Mouse (Mus musculus): ENCODE measurements at regions not wholly inside any gene's neighbourhood (a gene's known extent, or its start where the extent isn't known, plus 50 kb on each side); places are given as distances from the start of the nearest gene placed in this dataset.

DNA sequence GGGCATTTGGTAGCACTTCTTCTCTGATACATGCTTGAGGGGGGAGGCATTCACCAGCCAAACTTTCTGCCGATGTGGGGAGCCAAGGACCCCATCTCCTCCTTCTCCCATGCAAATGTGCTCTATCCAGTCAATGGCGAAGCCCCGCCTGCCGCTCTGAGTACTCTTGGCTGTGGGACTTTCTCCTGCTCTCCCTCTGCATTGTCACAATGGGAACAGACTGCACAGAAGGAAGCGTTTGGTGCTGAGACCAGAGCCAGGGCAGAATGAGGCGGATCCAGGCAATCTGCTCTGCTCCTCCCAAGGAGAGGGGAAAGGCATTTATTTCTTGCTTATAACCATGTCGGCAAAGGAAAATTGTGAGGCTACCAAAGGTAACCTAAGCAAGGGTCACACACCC, 123.1 kb downstream of the Sec61b start:
- Histone ChIP-seq H3K27me3 (replicated peaks) (no peaks in the 10 kb centered on the region; the same call in 1 of the 2 replicates), H3K9ac (no peak overlapping the region), H3K4me2 (no peak overlapping the region), H3K27ac (ENCODE audit: poor library complexity, severe bottlenecking) (no peak overlapping the region), H3K4me1 (replicated peaks) (peaks cover 23% of the 10 kb centered on the region), H3K4me3 (no peak overlapping the region), H3K9me3 (replicated peaks) (no peaks in the 10 kb centered on the region), H3K36me3 (no peaks in the 10 kb centered on the region)
- 73% methylated on average over 7 of the region's 7 CpGs for WGBS
- ATAC-seq (ENCODE audit: insufficient number of reproducible peaks, low FRiP score), result no peak

DNA sequence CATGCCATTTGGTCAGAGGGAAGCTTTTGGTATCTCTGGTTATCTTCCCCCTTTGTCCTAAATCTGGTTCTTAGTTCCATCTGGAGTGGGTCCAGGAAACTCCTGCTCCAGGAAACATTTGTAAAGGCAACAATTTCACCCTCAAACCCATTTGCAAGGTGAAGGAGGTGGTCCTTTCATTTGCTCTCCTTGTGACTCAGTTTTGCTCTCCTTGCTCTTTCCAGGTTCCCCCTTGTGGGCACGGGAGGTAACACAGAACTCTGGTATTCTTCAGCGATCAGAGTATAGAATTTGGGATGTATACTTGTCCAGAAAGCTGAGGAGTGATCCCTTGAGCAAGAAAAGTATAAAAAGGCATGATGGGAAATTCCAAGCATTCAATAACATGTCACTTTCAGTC, 123.8 kb downstream of the Sec61b start:
- H3K9me3 ChIP-seq (replicated peaks), result no peaks in the 10 kb centered on the region
- WGBS, result 40% methylated on average over 2 of the region's 2 CpGs
- peaks cover 23% of the 10 kb centered on the region for H3K4me1 ChIP-seq (replicated peaks)
- H3K4me3 ChIP-seq, result no peak overlapping the region
- H3K27me3 ChIP-seq (replicated peaks), result no peaks in the 10 kb centered on the region; the same call in 1 of the 2 replicates
- no peak for ATAC-seq (ENCODE audit: insufficient number of reproducible peaks, low FRiP score)
- no peak overlapping the region for H3K9ac ChIP-seq
- no peaks in the 10 kb centered on the region for H3K36me3 ChIP-seq
- H3K4me2 ChIP-seq, result no peak overlapping the region
- no peak overlapping the region for H3K27ac ChIP-seq (ENCODE audit: poor library complexity, severe bottlenecking)

DNA sequence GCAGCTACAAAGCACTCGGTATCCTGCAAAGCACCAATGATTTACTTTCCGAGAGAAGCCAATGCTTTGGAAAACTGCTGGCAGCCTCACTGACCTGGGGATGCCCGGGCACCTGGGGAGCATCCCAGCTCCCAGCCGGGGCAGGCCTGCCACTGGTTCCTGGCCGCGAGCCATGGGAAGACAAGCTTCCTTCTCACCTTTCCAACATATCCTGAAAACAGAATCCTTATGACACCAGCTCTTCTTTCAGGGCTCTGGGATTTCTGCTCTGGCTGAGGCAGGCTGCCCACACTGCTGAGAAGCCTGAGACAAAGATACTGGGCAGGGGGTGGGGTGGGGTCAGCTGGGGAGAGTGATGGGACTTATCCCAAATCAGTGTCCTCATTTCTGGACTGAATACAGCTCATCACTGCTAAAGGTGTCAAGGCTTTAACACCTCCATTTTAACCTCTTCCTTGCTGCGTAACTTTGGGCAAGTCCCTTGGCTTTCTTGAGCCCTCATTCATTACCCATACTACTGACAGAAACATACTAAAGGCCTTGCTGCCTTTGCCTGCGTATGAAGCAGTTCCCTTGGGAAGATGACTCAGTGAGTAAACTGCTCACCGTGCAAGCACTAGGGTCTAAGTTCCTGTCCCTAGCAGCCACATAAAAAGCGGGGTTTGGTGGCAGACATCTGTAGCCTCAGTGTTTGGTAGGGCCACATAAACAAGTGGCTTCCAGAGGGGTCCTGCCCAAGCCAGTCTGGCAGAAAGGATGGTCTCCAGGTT, 127.0 kb downstream of the Sec61b start:
- 75% methylated on average over 10 of the region's 10 CpGs for WGBS
- Histone ChIP-seq H3K4me3 (no peak overlapping the region), H3K4me1 (replicated peaks) (peaks cover 24% of the 10 kb centered on the region), H3K9ac (no peak overlapping the region), H3K9me3 (replicated peaks) (no peaks in the 10 kb centered on the region), H3K27me3 (replicated peaks) (no peaks in the 10 kb centered on the region), H3K4me2 (no peak overlapping the region), H3K36me3 (no peaks in the 10 kb centered on the region), H3K27ac (ENCODE audit: poor library complexity, severe bottlenecking) (no peak overlapping the region)
- ATAC-seq (ENCODE audit: insufficient number of reproducible peaks, low FRiP score), result no peak

DNA sequence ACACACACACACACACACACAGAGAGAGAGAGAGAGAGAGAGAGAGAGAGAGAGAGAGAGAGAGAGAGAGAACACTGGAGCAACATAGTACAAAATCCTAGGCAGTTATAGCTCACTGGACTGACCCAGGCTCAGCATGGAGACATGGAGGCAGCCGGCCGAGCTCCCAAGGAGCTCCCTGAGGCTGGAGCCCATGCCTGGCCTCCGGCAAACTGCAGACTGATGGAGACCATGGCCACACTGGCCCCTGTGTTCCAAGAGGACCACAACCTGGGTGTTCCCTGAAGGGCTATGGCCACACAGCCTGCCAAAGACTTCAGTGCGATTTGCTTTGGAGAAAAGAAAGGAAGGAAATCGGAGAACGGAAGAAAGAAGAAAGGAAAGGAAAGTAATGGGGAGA, 128.9 kb downstream of the Sec61b start:
- H3K27ac ChIP-seq (ENCODE audit: poor library complexity, severe bottlenecking), result peak overlapping the region; percentile 98
- H3K4me3 ChIP-seq, result peak overlapping the region; percentile 24
- ATAC-seq (ENCODE audit: insufficient number of reproducible peaks, low FRiP score), result 0 out of 2 replicates have a peak, but pooled peaks have one; percentile 56
- H3K9me3 ChIP-seq (replicated peaks), result no peaks in the 10 kb centered on the region
- WGBS, result 46% methylated on average over 6 of the region's 6 CpGs
- no peaks in the 10 kb centered on the region for H3K27me3 ChIP-seq (replicated peaks)
- peak overlapping the region; percentile 69 for H3K4me2 ChIP-seq
- H3K36me3 ChIP-seq, result no peaks in the 10 kb centered on the region
- peak overlapping the region; percentile 73 for H3K9ac ChIP-seq
- peaks cover 24% of the 10 kb centered on the region for H3K4me1 ChIP-seq (replicated peaks)

DNA sequence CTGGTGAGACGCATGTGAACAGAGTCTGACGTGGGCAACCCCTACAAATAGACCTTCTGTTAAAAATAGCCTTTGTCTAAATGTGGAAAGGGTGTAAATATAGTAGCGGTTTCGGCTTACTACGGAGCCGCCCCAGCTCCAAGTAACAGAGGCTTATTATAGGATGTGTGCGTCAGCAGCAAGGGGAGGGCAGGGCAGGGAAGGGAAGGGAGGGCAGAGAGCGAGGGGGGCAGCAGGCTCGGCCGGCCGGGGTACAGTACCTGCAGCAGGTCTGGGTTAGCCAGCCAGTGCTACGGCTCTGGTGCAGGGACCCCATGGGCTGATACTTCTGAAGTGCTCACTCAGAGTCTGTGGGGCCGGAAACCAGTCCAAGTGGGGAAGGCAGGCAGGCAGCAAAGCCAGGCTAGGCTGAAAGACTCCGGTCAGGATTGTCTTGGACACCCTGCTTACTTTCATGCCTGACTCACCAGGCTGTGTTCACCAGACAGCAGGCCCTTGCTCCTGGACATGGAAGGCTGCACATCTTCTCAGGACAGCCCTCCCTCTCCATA, 129.5 kb downstream of the Sec61b start:
- H3K4me1 ChIP-seq (replicated peaks), result peaks cover 24% of the 10 kb centered on the region
- 18% methylated on average over 14 of the region's 14 CpGs for WGBS
- H3K9me3 ChIP-seq (replicated peaks), result no peaks in the 10 kb centered on the region
- H3K9ac ChIP-seq, result peak overlapping the region; percentile 69
- H3K4me2 ChIP-seq, result peak overlapping the region; percentile 69
- H3K27me3 ChIP-seq (replicated peaks), result no peaks in the 10 kb centered on the region
- H3K27ac ChIP-seq (ENCODE audit: poor library complexity, severe bottlenecking), result peak overlapping the region; percentile 98
- H3K36me3 ChIP-seq, result no peaks in the 10 kb centered on the region
- H3K4me3 ChIP-seq, result peak overlapping the region; percentile 24
- ATAC-seq (ENCODE audit: insufficient number of reproducible peaks, low FRiP score), result peak; percentile 87

DNA sequence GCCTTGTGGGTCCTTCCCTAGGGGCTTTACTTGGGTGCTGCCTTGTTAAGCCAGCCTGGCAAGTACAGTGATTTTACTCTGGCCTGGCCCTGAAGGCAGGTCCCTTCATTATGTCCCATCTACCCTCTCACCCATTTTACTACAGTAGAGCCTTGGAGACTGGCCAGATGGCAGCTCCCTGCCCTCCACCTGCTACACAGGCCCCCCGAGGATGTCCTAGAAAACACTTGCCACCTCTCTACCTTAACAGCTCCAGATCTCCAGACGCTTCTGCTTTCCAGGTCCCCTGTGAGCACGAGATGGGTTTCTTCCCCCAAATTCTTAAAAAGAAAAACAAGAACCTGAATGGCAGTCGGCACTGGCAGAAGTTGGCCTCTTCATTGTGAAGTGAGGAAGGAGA, 131.2 kb downstream of the Sec61b start:
- no peaks in the 10 kb centered on the region for H3K36me3 ChIP-seq
- peaks cover 31% of the 10 kb centered on the region for H3K4me1 ChIP-seq (replicated peaks)
- WGBS, result 84% methylated on average over 4 of the region's 4 CpGs
- H3K9ac ChIP-seq, result no peak overlapping the region
- no peak overlapping the region for H3K4me2 ChIP-seq
- H3K4me3 ChIP-seq, result no peak overlapping the region
- 0 out of 2 replicates have a peak, but pooled peaks cover 3% of the 10 kb centered on the region for H3K27me3 ChIP-seq (replicated peaks)
- ATAC-seq (ENCODE audit: insufficient number of reproducible peaks, low FRiP score), result no peak
- H3K9me3 ChIP-seq (replicated peaks), result no peaks in the 10 kb centered on the region
- H3K27ac ChIP-seq (ENCODE audit: poor library complexity, severe bottlenecking), result no peak overlapping the region

DNA sequence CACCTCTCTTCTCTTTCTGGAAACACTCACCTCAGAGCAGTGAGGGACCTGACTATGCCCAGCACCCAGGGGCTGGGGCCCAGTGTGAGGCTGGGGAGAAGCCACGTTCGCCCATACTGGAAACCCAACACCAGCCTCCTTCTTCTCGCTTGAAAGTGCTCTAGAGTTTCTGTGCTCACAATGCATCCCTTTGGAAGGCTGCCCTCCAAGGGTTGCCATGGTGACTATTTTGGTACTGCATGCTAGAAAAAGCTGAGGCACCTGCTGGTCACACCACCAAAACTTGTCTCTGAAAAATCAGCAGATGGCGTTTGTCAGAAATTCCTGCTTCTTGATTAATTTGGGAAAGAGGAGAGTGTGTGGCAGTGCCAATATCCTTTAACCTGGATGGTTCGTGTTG, 134.2 kb downstream of the Sec61b start:
- H3K4me2 ChIP-seq, result no peak overlapping the region
- no peaks in the 10 kb centered on the region for H3K9me3 ChIP-seq (replicated peaks)
- H3K4me1 ChIP-seq (replicated peaks), result peaks cover 17% of the 10 kb centered on the region
- no peaks in the 10 kb centered on the region for H3K36me3 ChIP-seq
- WGBS, result 74% methylated on average over 5 of the region's 5 CpGs
- H3K9ac ChIP-seq, result no peak overlapping the region
- H3K27ac ChIP-seq (ENCODE audit: poor library complexity, severe bottlenecking), result no peak overlapping the region
- H3K4me3 ChIP-seq, result no peak overlapping the region
- ATAC-seq (ENCODE audit: insufficient number of reproducible peaks, low FRiP score), result no peak
- 0 out of 2 replicates have a peak, but pooled peaks cover 5% of the 10 kb centered on the region for H3K27me3 ChIP-seq (replicated peaks)

DNA sequence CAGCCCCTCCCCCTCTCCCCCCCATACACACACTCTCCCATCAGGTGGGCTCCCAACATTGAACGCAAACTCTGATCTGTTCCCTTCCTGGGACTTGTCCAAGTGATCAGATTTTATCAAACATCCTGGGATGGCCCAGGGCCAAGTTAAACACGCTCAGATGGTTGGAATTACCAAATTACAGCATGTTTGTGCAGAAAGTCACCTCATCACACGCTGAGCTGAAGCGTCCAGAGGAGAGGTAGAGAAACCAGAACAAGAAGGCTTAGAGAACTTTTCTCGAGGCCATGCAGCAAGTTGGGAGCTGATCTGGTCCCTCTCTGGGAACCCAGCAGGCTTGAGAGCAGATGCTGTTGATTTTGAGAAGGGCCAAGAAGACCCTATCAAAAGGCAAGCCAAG, 136.5 kb downstream of the Sec61b start:
- ATAC-seq (ENCODE audit: insufficient number of reproducible peaks, low FRiP score), result no peak
- Histone ChIP-seq H3K4me3 (no peak overlapping the region), H3K27ac (ENCODE audit: poor library complexity, severe bottlenecking) (no peak overlapping the region), H3K36me3 (no peaks in the 10 kb centered on the region), H3K4me2 (no peak overlapping the region), H3K9ac (no peak overlapping the region), H3K4me1 (replicated peaks) (peaks cover 7% of the 10 kb centered on the region), H3K9me3 (replicated peaks) (no peaks in the 10 kb centered on the region), H3K27me3 (replicated peaks) (0 out of 2 replicates have a peak, but pooled peaks cover 5% of the 10 kb centered on the region)
- WGBS, result 58% methylated on average over 5 of the region's 5 CpGs

DNA sequence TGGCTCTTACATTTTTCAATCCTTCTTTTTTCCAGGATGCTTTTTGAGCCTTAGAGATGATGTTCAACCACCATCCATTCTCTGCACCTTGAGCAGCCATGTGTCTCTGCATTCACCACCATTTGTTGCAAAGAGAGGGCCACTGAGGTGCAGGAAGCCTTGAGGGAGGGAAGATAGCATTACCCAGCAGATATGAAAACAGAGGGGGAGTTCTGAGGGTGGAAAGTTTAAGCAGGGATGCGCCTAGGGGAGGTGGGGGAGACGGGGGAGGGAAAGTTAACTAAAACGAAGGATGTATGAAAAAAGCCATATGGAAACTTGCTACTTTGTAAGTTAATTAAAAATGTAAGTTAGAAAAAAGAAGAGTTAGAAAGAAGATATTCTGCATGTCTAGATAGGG, 142.1 kb downstream of the Sec61b start:
- Histone ChIP-seq H3K27ac (ENCODE audit: poor library complexity, severe bottlenecking) (no peak overlapping the region), H3K9me3 (replicated peaks) (no peaks in the 10 kb centered on the region), H3K9ac (no peak overlapping the region), H3K36me3 (no peaks in the 10 kb centered on the region), H3K4me3 (no peak overlapping the region), H3K27me3 (replicated peaks) (no peaks in the 10 kb centered on the region), H3K4me1 (replicated peaks) (peaks cover 9% of the 10 kb centered on the region), H3K4me2 (no peak overlapping the region)
- no peak for ATAC-seq (ENCODE audit: insufficient number of reproducible peaks, low FRiP score)
- WGBS, result 73% methylated on average over 3 of the region's 3 CpGs

DNA sequence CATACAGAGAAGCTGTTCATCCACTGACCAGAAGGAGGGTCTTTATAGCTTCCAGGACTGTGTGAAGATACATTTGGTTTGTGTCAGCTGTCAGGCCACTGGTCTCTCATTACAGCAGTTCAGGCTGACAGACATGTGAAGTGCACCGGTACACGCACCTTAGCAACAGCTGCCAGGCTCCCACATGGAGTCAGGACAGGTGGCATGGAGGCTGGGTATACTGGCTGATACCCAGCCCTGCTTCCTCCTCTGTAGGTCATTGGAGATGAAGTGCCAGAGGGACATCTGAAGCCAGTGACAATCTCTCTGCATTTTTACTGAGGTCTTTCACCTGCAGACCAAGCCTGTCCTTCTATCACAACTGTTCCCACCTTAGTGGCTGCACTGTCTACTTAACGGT, 146.2 kb downstream of the Sec61b start:
- no peak overlapping the region for H3K4me2 ChIP-seq

DNA sequence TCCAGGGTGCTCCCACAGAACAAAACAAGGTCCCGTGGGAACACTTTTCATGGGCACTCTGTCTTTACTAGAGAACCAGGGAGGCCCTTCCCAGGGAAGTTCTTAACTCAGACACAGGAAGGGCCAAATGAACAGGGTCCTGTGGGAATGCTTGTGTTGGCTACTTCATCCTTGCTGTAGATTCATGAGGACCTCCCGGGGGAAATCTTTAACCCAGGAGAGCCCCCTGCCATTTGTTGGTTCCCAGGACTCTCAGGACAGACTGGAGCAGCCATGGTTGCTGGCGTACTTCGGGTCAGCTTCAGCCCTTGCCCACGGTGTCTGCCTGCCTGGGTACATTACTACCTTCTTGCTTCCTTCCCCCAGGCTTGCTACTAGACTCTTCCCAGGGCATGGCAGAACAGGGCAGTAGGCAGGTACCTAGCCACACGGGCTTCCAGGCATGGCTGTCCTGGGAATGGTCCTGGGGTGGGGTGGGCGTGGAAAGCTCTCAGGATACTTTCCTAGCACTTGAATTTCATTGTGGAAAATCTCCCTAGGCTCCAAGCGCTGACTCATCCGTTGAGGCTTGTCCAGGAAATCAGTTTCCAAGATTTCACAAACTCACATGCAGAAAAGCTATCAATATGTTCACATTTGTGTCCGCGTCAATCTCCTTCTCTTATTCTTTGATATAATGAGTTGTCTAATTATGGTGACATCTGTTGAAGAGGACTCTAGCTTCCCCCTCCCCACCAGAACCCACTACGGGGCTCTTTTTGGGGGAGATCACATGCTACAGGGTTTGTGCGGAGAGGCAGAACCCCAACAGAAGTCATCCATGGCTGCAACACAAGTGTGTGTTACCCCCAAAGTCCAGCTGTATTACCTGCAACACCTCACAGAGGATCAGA, 148.6 kb downstream of the Sec61b start:
- Histone ChIP-seq H3K4me1 (replicated peaks) (peaks cover 9% of the 10 kb centered on the region), H3K4me3 (no peak overlapping the region), H3K9me3 (replicated peaks) (no peaks in the 10 kb centered on the region), H3K9ac (no peak overlapping the region), H3K27ac (ENCODE audit: poor library complexity, severe bottlenecking) (no peak overlapping the region), H3K27me3 (replicated peaks) (no peaks in the 10 kb centered on the region), H3K4me2 (no peak overlapping the region), H3K36me3 (no peaks in the 10 kb centered on the region)
- no peak for ATAC-seq (ENCODE audit: insufficient number of reproducible peaks, low FRiP score)
- 83% methylated on average over 13 of the region's 13 CpGs for whole genome bisulfite sequencing

More for the DNA sequence above, 146.2 kb downstream of the Sec61b start:
- H3K4me3 ChIP-seq, result no peak overlapping the region
- no peak overlapping the region for H3K27ac ChIP-seq (ENCODE audit: poor library complexity, severe bottlenecking)
- no peak for ATAC-seq (ENCODE audit: insufficient number of reproducible peaks, low FRiP score)
- H3K27me3 ChIP-seq (replicated peaks), result no peaks in the 10 kb centered on the region
- H3K9me3 ChIP-seq (replicated peaks), result no peaks in the 10 kb centered on the region
- H3K36me3 ChIP-seq, result no peaks in the 10 kb centered on the region
- 62% methylated on average over 3 of the region's 3 CpGs for WGBS
- peaks cover 9% of the 10 kb centered on the region for H3K4me1 ChIP-seq (replicated peaks)
- H3K9ac ChIP-seq, result no peak overlapping the region
